Mouse (Mus musculus) forebrain, embryonic 16.5 days (tissue): ENCODE results near the gene Ppil1. TPM values are rescaled to one million over a fixed set of nuclear protein-coding genes. Genes with fewer than 3 reads are reported as not detected.
"Not testable (repeated sequence)": the region's sequence is repeated elsewhere in the genome, so short reads cannot be mapped to it uniquely, and the experiment has no call there.

Source experiments
- ATAC-seq: fragments of 200-750 bp; cut with Nextera tagmentation; 2 replicates; pipeline ENCODE4 v1.8.0; 2017; ENCODE audit warnings: mild to moderate bottlenecking, moderate library complexity
- H3K27ac ChIP-seq: fragments of 300-500 bp; sonication (generic); 2 replicates; pipeline ENCODE4 v1.5.1; 2014; ENCODE audit warnings: low read length, control low read depth
- H3K27me3 ChIP-seq: fragments of 300-500 bp; sonication (generic); replicated peaks from 2 replicates; pipeline ENCODE4 v1.6.1; 2014; ENCODE audit warnings: low read length; ENCODE audit not compliant: control insufficient read depth, insufficient read depth
- H3K36me3 ChIP-seq: fragments of 300-500 bp; sonication (generic); 2 replicates; pipeline ENCODE4 v1.6.1; 2014; ENCODE audit not compliant: control insufficient read depth, insufficient read depth
- H3K4me1 ChIP-seq: fragments of 300-500 bp; sonication (generic); replicated peaks from 2 replicates; pipeline ENCODE4 v1.6.1; 2014; ENCODE audit warnings: low read length; ENCODE audit not compliant: control insufficient read depth, insufficient read depth
- H3K4me2 ChIP-seq: fragments of 300-500 bp; sonication (generic); 2 replicates; pipeline ENCODE4 v1.6.1; 2014; ENCODE audit warnings: mild to moderate bottlenecking, low read length, control low read depth
- H3K4me3 ChIP-seq: fragments of 300-500 bp; sonication (generic); replicated peaks from 2 replicates; pipeline ENCODE4 v1.5.1; 2014; ENCODE audit warnings: mild to moderate bottlenecking, low read length, control low read depth
- H3K9ac ChIP-seq: fragments of 300-500 bp; sonication (generic); replicated peaks from 2 replicates; pipeline ENCODE4 v1.6.1; 2014; ENCODE audit warnings: low read depth, low read length, control low read depth
- H3K9me3 ChIP-seq: fragments of 300-500 bp; sonication (generic); 2 replicates; pipeline ENCODE4 v1.6.1; 2016; ENCODE audit warnings: low read length; ENCODE audit not compliant: control insufficient read depth
- WGBS: fragments of 180-500 bp; shearing (Covaris S2); extraction: QIAGEN DNeasy Blood & Tissue Kit; methylation state at CpG from one replicate; pipeline ENCODE4 v1.1.7; 2014; 5-methylcytosine and 5-hydroxymethylcytosine counted together
- polyA plus RNA-seq: library from polyadenylated mRNA; unstranded; fragments of >200 nt; fragmentation: Nextera tagmentation; extraction: Ambion mirVana; gene quantifications from 2 replicates; pipeline ENCODE4 v1.2.1, GENCODE M21; 2015

The Ppil1 gene
- polyA plus RNA-seq, 1 experiment from 2014 or later = 125 TPM

DNA sequence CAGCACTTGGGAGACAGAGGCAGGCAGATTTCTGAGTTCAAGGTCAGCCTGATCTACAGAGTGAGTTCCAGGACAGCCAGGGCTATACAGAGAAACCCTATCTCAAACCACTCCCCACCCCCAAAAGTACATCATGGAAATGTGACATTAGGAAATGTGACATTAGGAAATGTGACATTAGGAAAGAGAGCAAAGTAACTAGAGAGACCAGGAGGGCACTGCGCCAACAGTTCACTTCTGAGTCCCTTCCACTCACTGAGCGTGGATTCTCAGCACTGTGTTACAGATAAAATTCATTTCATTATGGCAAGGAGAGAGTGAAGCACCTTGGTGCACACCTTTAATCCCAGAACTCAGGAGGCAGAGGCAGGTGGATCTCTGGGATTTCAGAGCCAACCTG is 5.1 kb downstream of the Ppil1 start:
- Histone ChIP-seq H3K4me3 (no peak overlapping the region), H3K4me1 (peaks cover 28% of the 10 kb centered on the region), H3K9me3 (no peaks in the 10 kb centered on the region), H3K27ac (no peak overlapping the region), H3K27me3 (no peaks in the 10 kb centered on the region), H3K4me2 (no peak overlapping the region), H3K9ac (no peak overlapping the region), H3K36me3 (peaks cover 5% of the 10 kb centered on the region; the same call in 1 of the 2 replicates)
- ATAC-seq = no peak
- 92% methylated on average over 2 of the region's 2 CpGs for WGBS

DNA sequence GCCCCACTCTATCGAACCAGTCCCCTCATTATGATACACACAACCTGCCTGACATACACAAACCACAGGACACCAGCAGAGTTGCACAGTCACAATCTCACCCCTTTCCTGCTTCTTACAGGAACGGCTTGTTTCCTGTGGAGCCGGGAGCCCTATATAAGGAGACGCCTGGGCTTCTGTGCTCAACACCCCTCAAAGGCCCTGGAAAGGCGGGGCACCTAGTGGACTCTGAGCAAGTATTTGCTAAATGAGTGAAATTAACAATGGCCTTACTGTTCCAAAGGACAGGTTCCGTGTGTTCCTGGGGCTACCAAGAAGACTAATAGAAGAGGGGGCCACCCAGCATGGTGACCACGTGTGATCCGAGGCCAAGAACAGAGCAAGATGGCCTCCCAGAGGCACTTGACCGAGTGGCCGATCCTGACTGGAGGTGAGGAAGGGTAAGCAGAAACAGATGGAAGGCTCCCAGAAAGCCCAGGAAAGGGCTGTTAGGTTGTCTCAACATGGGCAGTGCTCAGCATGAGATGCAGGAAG is 5.9 kb downstream of the Ppil1 start:
- H3K9ac ChIP-seq = no peak overlapping the region
- WGBS = 87% methylated on average over 10 of the region's 10 CpGs
- peaks cover 5% of the 10 kb centered on the region; the same call in 1 of the 2 replicates for H3K36me3 ChIP-seq
- H3K27me3 ChIP-seq = no peaks in the 10 kb centered on the region
- H3K4me2 ChIP-seq = no peak overlapping the region
- H3K4me1 ChIP-seq = peaks cover 24% of the 10 kb centered on the region
- no peak for ATAC-seq
- H3K27ac ChIP-seq = no peak overlapping the region
- no peak overlapping the region for H3K4me3 ChIP-seq
- no peaks in the 10 kb centered on the region for H3K9me3 ChIP-seq

DNA sequence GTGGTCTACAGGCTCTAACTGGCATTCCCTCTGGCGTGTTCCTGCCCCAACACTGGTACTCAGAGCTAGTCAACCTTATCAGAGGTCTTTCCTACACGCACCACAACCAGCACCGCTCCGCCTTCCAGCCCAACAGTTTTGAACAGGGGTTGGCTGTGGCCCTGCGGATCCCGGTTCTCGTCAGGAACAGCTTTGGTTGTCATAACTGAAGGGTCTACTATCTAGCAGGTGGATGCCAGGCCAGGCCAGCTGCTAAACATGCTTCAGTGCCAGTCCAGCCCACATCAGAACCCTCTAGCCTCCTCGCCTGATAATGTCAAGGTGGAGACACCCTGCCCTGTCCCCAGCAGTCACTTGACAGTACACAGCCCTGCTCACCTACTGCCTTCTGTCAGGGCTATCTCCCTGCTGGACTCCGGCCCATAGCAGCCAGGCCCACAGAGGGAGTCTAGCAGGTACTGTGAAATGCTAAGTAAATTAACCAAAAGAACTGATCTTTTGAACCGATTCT is 6.9 kb downstream of the Ppil1 start:
- Histone ChIP-seq H3K27me3 (no peaks in the 10 kb centered on the region), H3K4me3 (no peak overlapping the region), H3K4me2 (no peak overlapping the region), H3K9ac (no peak overlapping the region), H3K36me3 (peaks cover 5% of the 10 kb centered on the region; the same call in 1 of the 2 replicates), H3K9me3 (no peaks in the 10 kb centered on the region), H3K4me1 (peaks cover 18% of the 10 kb centered on the region), H3K27ac (no peak overlapping the region)
- WGBS = 92% methylated on average over 10 of the region's 10 CpGs
- no peak for ATAC-seq

DNA sequence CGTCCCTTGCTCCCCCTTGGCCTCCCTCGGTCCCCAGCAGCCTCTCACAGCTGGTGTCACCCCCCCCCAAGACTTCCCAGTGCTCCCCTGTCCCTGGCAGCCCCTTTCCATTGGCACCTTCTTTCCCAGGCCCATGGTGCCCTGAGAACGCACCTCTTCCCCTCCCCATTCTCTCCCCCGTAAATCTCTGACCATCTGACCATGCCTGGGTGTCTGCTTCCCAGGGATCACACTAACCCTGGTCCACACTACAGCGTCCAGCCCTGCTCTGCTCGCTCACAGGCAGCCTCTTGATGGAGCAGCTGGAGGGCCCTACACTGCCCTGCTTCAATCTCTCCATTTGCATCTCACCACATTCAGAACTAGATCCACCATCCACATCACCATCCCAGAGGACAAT is 7.5 kb downstream of the Ppil1 start:
- ATAC-seq = no peak
- Histone ChIP-seq H3K27me3 (no peaks in the 10 kb centered on the region), H3K4me2 (no peak overlapping the region), H3K36me3 (peaks cover 5% of the 10 kb centered on the region; the same call in 1 of the 2 replicates), H3K9me3 (no peaks in the 10 kb centered on the region), H3K4me3 (no peak overlapping the region), H3K4me1 (peaks cover 20% of the 10 kb centered on the region), H3K27ac (no peak overlapping the region), H3K9ac (no peak overlapping the region)
- 86% methylated on average over 6 of the region's 6 CpGs for WGBS

DNA sequence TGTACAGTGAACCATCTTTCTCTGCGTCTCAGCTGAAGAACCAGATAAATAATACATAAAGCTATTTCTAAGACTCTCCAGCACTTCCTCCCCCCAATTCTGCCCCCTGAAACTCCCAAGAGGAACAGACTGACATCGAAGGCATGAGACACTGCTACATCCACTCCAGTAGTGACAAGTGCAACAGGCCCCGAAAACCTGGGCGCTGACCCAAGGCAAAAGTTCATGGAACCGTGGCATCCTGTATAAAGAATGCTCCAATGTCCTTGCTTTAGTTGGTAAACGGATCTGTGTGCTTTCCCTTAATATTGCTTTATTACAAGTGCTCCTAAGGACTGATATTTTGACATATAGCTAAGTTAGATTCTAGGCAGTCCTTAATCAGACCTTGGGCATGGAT is 9.2 kb downstream of the Ppil1 start:
- H3K4me3 ChIP-seq, ATAC-seq, H3K4me2 ChIP-seq, H3K9ac ChIP-seq, H3K36me3 ChIP-seq, H3K27ac ChIP-seq, H3K9me3 ChIP-seq, H3K27me3 ChIP-seq: not testable (repeated sequence)
- peaks cover 18% of the 10 kb centered on the region for H3K4me1 ChIP-seq
- WGBS = 90% methylated on average over 6 of the region's 6 CpGs

DNA sequence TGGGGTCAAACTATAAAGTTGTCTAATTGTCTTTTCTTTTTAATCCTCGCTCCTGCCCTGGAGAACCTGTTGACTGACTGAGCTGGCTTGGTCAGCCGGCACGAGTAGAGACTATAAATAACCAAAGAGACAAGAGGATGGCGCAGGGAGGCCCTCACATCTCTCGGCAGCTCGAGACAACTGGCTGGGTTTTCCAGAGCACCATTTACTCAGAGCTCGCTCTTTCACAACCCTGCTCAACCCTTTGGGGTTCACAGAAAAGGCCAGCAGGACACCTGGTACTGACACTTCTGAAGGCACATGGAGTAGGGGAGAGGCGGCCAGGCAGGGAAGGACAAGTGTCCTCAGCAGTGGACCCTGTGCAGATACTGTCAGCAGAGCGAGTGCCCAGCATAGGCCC is 10.3 kb downstream of the Ppil1 start:
- ATAC-seq = no peak
- peaks cover 2% of the 10 kb centered on the region; the same call in 1 of the 2 replicates for H3K36me3 ChIP-seq
- no peaks in the 10 kb centered on the region for H3K27me3 ChIP-seq

DNA sequence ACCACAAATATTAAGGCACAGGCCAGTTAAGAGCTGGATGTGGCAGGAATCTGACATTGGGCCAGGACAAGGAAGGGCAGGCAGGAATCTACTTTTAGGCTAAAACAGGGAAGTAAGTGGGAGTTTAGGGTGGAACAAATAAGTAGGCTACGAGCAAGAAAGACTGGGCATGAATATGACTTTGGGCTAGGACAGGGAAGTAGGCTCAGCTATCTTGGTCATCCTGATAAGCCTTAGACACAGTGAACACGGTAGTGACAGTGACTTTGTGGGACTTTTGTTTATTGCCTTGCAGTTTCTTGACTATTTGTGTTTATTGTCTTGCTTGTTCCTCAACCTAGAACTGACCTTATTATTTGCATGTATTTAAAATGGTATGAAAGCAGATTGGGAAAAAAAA is 10.8 kb downstream of the Ppil1 start:
- H3K4me1 ChIP-seq = peaks cover 11% of the 10 kb centered on the region
- no peak overlapping the region for H3K4me3 ChIP-seq
- H3K27me3 ChIP-seq = no peaks in the 10 kb centered on the region
- no peak for ATAC-seq
- peaks cover 2% of the 10 kb centered on the region; the same call in 1 of the 2 replicates for H3K36me3 ChIP-seq
- no peak overlapping the region for H3K27ac ChIP-seq
- no peaks in the 10 kb centered on the region for H3K9me3 ChIP-seq
- no peak overlapping the region for H3K9ac ChIP-seq
- no peak overlapping the region for H3K4me2 ChIP-seq
- WGBS = 95% methylated on average over 2 of the region's 2 CpGs

More for the DNA sequence above, 10.3 kb downstream of the Ppil1 start:
- H3K4me3 ChIP-seq = no peak overlapping the region
- H3K9me3 ChIP-seq = no peaks in the 10 kb centered on the region
- H3K4me2 ChIP-seq = no peak overlapping the region
- H3K9ac ChIP-seq = no peak overlapping the region
- WGBS = 92% methylated on average over 9 of the region's 9 CpGs
- H3K4me1 ChIP-seq = peaks cover 11% of the 10 kb centered on the region
- H3K27ac ChIP-seq = no peak overlapping the region

DNA sequence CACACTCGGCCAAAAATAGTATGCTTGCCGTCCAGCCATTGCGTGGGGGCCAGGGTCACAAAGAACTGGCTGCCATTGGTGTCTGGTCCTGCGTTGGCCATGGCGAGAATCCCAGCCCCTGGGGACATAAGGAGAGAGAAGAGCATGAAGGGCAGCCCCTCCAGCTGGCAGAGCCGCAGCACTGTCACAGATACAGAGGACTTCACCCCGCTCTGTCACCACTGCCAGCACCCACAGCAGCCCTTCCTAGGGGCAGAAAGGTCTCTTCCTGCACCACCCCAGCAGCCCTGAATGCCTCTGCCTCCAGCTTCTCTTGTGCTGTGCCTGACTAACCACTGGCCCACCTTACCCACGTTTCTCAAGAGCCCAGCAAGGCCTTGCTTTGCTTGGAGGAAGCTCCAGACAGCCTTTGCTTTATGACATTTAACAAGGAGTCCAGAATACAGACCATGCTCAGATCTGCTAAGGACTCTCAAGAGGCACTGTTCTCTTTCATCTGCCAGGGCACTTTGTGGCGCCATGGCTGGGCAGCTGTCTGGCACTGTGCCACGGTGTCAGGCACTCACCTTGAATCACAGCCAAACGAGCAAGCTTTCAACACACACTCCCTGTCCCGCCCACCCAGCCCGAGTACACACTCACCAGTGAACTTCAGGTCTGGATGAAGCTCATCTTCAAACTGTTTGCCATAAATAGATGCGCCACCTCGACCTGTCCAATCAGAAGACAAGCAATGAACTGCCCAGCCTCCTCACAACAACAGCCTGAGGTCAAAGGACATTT is 12.2 kb downstream of the Ppil1 start:
- Histone ChIP-seq H3K9ac (no peak overlapping the region), H3K4me1 (peaks cover 11% of the 10 kb centered on the region), H3K27me3 (no peaks in the 10 kb centered on the region), H3K4me2 (no peak overlapping the region), H3K4me3 (no peak overlapping the region), H3K9me3 (no peaks in the 10 kb centered on the region), H3K36me3 (peaks cover 2% of the 10 kb centered on the region; the same call in 1 of the 2 replicates), H3K27ac (peak overlapping the region; percentile 28)
- ATAC-seq = no peak
- 62% methylated on average over 15 of the region's 15 CpGs for WGBS

DNA sequence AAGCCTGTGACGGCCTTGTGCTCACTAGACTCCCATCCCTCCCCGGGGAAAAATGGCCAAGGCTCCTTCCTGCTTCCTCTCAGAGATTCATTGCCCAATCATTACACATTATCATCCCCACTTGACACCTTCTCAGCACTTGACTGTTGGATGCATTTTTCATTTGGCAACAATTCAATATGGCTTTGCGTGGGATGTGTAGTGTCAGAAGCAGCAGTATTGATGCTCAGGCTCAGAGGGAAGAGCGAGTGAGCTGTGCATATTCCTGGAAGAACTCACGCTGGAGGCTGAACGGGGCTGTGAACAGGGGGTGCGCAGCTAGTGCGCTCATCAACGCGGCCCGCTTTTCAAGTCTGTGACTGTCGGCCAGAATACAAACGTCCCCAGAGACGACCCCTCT is 13.0 kb downstream of the Ppil1 start:
- H3K4me3 ChIP-seq, H3K27ac ChIP-seq, H3K9ac ChIP-seq, H3K4me2 ChIP-seq, H3K36me3 ChIP-seq, H3K27me3 ChIP-seq, ATAC-seq, H3K9me3 ChIP-seq: not testable (repeated sequence)
- 87% methylated on average over 14 of the region's 14 CpGs for WGBS
- peaks cover 14% of the 10 kb centered on the region for H3K4me1 ChIP-seq
